Mouse (Mus musculus) ES-E14 (cell line): ENCODE data around the gene Ncapd3.

Experiments used
- HCFC1 ChIP-seq: IDR thresholded peaks from 2 replicates; pipeline ENCODE4 v1.6.1; 2012; ENCODE audit warnings: low read length, inconsistent platforms, borderline replicate concordance; ENCODE audit not compliant: insufficient read depth
- MAFK ChIP-seq: IDR thresholded peaks from 2 replicates; pipeline ENCODE4 v1.6.1; 2014; ENCODE audit warnings: mild to moderate bottlenecking, low read depth, low read length, inconsistent platforms; ENCODE audit not compliant: insufficient read depth
- ZC3H11A ChIP-seq: IDR thresholded peaks from 2 replicates; pipeline ENCODE4 v1.6.1; 2012; ENCODE audit warnings: low read depth, mild to moderate bottlenecking, inconsistent platforms, low read length, borderline replicate concordance
- ZNF384 ChIP-seq: IDR thresholded peaks from 2 replicates; pipeline ENCODE4 v1.6.1; 2012; ENCODE audit warnings: low read depth, low read length, inconsistent platforms

- no peak for TF ChIP-seq MAFK
- no peak for TF ChIP-seq HCFC1
- TF ChIP-seq ZC3H11A, result no peak
- no peak for TF ChIP-seq ZNF384
Measured at GRCm38 (mm10) chr9:27005933-27006332, 24.0 kb upstream of the Ncapd3 start.
